Comparison of ENCODE assay signal across 32 mouse cellular contexts in the genomic region with DNA sequence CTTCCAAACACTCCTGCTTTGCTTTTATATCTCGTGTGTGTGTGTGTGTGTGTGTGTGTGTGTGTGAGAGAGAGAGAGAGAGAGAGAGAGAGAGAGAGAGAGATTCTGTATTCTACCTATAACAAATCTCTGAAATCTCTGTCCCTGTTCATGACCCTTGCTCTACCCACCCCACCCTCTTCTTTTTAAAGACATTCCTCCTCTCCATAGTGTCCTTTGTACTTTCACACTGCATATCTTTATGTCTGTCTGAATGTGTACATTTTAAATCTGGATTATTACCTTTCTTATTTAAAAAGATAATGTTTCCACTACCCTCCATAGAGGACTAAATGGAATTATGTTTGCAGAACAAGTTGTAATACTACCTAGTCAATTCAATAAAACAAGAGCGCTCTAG.
"Had no signal": no experiment of that assay in that cellular context is flagged by ENCODE, and none has a peak within 500 bp of the region (broad histone marks: within the 10 kb centered on the region; RNA-seq: fewer than 3 reads in every experiment).

No protein-coding gene starts in this region.

- H3K4me2 ChIP-seq: limb, embryonic 12.5 days; limb, embryonic 13.5 days; limb, embryonic 15.5 days; liver, embryonic 11.5 days; liver, embryonic 12.5 days; liver, embryonic 13.5 days; liver, embryonic 15.5 days; lung, embryonic 14.5 days; lung, embryonic 15.5 days; midbrain, embryonic 11.5 days; midbrain, embryonic 12.5 days; midbrain, embryonic 13.5 days; midbrain, embryonic 15.5 days; neural tube, embryonic 12.5 days had no signal

- H3K4me1 ChIP-seq: limb, embryonic 10.5 days; limb, embryonic 12.5 days; limb, embryonic 13.5 days; limb, embryonic 15.5 days; liver, embryonic 12.5 days; liver, embryonic 13.5 days; liver, embryonic 15.5 days; lung, embryonic 15.5 days; megakaryocyte, embryonic 14.5 days; midbrain, embryonic 10.5 days; midbrain, embryonic 12.5 days; midbrain, embryonic 13.5 days; midbrain, embryonic 15.5 days; neural tube, embryonic 12.5 days had no signal

- ATAC-seq: liver, embryonic 12.5 days; liver, postnatal 0 days; lung, postnatal 0 days; midbrain, embryonic 13.5 days; midbrain, embryonic 15.5 days; midbrain, embryonic 16.5 days had no signal

- H3K9me3 ChIP-seq: limb, embryonic 10.5 days; limb, embryonic 12.5 days; limb, embryonic 13.5 days; limb, embryonic 15.5 days; liver, embryonic 12.5 days; liver, embryonic 13.5 days; liver, embryonic 15.5 days; lung, embryonic 15.5 days; midbrain, embryonic 12.5 days; midbrain, embryonic 13.5 days; midbrain, embryonic 15.5 days; neural tube, embryonic 12.5 days had no signal

- H3K36me3 ChIP-seq: limb, embryonic 10.5 days; limb, embryonic 12.5 days; limb, embryonic 13.5 days; limb, embryonic 15.5 days; liver, embryonic 12.5 days; liver, embryonic 13.5 days; liver, embryonic 15.5 days; lung, embryonic 15.5 days; midbrain, embryonic 10.5 days; midbrain, embryonic 12.5 days; midbrain, embryonic 13.5 days; midbrain, embryonic 15.5 days; neural tube, embryonic 12.5 days had no signal

- H3K9ac ChIP-seq: limb, embryonic 12.5 days; limb, embryonic 13.5 days; limb, embryonic 15.5 days; liver, embryonic 12.5 days; liver, embryonic 13.5 days; liver, embryonic 14.5 days; liver, embryonic 15.5 days; liver, postnatal 0 days; lung, embryonic 14.5 days; lung, embryonic 15.5 days; midbrain, embryonic 12.5 days; midbrain, embryonic 13.5 days; midbrain, embryonic 15.5 days; neural tube, embryonic 12.5 days had no signal

- H3K27me3 ChIP-seq: limb, embryonic 12.5 days; limb, embryonic 13.5 days; limb, embryonic 15.5 days; liver, embryonic 12.5 days; liver, embryonic 13.5 days; liver, embryonic 15.5 days; lung, embryonic 15.5 days; megakaryocyte, embryonic 14.5 days; midbrain, embryonic 12.5 days; midbrain, embryonic 13.5 days; midbrain, embryonic 15.5 days; neural tube, embryonic 12.5 days had no signal

- H3K4me3 ChIP-seq: limb, embryonic 10.5 days; limb, embryonic 12.5 days; limb, embryonic 13.5 days; limb, embryonic 15.5 days; liver, embryonic 12.5 days; liver, embryonic 13.5 days; liver, embryonic 15.5 days; lung, embryonic 15.5 days; megakaryocyte, embryonic 14.5 days; midbrain, embryonic 10.5 days; midbrain, embryonic 12.5 days; midbrain, embryonic 13.5 days; midbrain, embryonic 15.5 days; myocyte; neural tube, embryonic 12.5 days had no signal

- DNase-seq: left cerebral cortex, postnatal 4 days; liver; liver, embryonic 13.5 days; liver, postnatal 0 days; lung, adult 18-20 months; lung, adult 2 months; lung, embryonic 14.5 days; lung, postnatal 10 days; lung, postnatal 14 days; lung, postnatal 36 days; lung, postnatal 4 days; midbrain, embryonic 14.5 days had no signal

- H3K27ac ChIP-seq: limb, embryonic 10.5 days; limb, embryonic 12.5 days; limb, embryonic 13.5 days; limb, embryonic 15.5 days; liver, embryonic 12.5 days; liver, embryonic 13.5 days; liver, embryonic 14.5 days; liver, embryonic 15.5 days; lung, embryonic 15.5 days; macrophage; midbrain, embryonic 10.5 days; midbrain, embryonic 12.5 days; midbrain, embryonic 13.5 days; midbrain, embryonic 15.5 days; neural tube, embryonic 12.5 days had no signal
